Mouse (Mus musculus): Measurements from ENCODE around the gene Etv3. TPM values are rescaled to one million over a fixed set of nuclear protein-coding genes. Genes with fewer than 3 reads are reported as not detected.

Gene Etv3
- polyA plus RNA-seq, 1 experiment from 2014 or later: 16.9 TPM

DNA sequence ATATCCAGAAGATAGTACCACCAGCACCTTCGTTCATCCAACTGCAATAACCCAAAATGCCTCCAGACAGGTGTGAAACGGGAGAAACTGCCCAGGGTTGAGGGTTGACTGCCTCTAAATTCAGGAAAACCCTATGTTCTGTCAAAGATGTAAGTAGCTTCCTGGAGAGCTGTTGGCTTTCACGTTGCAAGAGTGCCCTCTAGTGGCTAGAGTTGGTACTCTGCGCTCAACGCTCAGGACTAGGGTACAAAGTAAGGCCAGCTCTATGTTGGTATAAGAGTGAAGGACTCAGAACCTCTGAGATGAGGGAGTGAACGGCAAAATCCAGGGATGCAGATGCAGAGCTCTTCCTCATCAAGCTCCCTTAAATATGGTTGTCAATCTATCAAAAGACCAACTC, 37.2 kb downstream of the Etv3 start:
- H3K4me1 ChIP-seq (replicated peaks; ENCODE audit: control insufficient read depth, insufficient read depth, low read length): peaks cover 6% of the 10 kb centered on the region
- no peaks in the 10 kb centered on the region for H3K27me3 ChIP-seq (ENCODE audit: control insufficient read depth, insufficient read depth, low read depth, low read length)
- ATAC-seq (ENCODE audit: low read depth): 0 out of 2 replicates have a peak, but pooled peaks have one; percentile 32
- H3K36me3 ChIP-seq (ENCODE audit: control insufficient read depth, insufficient read depth, low read length): no peaks in the 10 kb centered on the region
- 2% methylated on average over 6 of the region's 6 CpGs for WGBS
- H3K9ac ChIP-seq (ENCODE audit: low read length): no peak overlapping the region
- H3K9me3 ChIP-seq (ENCODE audit: control insufficient read depth, low read length): no peaks in the 10 kb centered on the region
- H3K27ac ChIP-seq (ENCODE audit: low read length): no peak overlapping the region
- H3K4me3 ChIP-seq (ENCODE audit: low read length): no peak overlapping the region
- no peak overlapping the region for H3K4me2 ChIP-seq (ENCODE audit: low read depth, low read length)

DNA sequence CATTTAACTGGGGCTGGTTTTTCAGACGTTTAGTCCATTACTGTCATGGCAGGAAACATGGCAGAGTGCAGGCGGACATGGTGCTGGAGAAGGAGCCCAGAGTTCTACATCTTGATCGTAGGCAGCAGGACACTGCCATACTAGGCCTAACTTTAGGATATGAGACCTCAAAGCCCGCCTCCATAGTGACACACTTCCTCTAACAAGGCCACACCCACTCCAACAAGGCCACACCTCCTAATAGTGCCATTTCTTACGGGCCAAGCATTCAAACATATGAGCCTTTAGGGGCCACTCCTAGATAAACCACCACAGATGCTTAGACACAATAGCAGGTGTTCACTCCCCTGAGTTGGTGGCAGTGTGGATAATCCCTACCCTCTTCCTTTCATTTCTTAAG, 38.3 kb downstream of the Etv3 start:
- Histone ChIP-seq H3K4me3 (ENCODE audit: low read length) (no peak overlapping the region), H3K4me2 (ENCODE audit: low read depth, low read length) (no peak overlapping the region), H3K9me3 (ENCODE audit: control insufficient read depth, low read length) (no peaks in the 10 kb centered on the region), H3K36me3 (ENCODE audit: control insufficient read depth, insufficient read depth, low read length) (no peaks in the 10 kb centered on the region), H3K9ac (ENCODE audit: low read length) (no peak overlapping the region), H3K27me3 (ENCODE audit: control insufficient read depth, insufficient read depth, low read depth, low read length) (no peaks in the 10 kb centered on the region), H3K27ac (ENCODE audit: low read length) (no peak overlapping the region), H3K4me1 (replicated peaks; ENCODE audit: control insufficient read depth, insufficient read depth, low read length) (peaks cover 6% of the 10 kb centered on the region)
- 72% methylated on average over 5 of the region's 5 CpGs for WGBS
- no peak for ATAC-seq (ENCODE audit: low read depth)

DNA sequence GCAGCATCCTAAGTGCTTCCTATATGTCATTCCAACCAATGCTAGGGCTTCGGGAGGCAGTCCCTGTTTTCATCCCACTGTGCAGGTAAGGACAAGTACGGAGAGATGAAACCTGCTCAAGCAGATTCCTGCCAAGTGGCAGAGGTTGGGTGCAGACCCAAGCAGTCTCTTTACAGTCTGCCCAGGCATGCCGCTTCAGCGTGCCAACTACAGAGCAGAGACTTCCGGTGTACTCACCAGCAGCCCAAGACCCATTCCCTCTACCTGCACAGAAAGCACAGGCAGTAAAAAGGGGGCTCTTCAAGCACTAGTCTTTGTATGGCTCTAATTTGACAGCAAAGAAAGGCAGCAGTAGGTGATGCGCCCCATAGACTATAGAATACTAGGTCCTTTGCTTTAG, 40.4 kb downstream of the Etv3 start:
- Histone ChIP-seq H3K4me1 (replicated peaks; ENCODE audit: control insufficient read depth, insufficient read depth, low read length) (peaks cover 6% of the 10 kb centered on the region), H3K36me3 (ENCODE audit: control insufficient read depth, insufficient read depth, low read length) (no peaks in the 10 kb centered on the region), H3K27ac (ENCODE audit: low read length) (no peak overlapping the region), H3K4me3 (ENCODE audit: low read length) (no peak overlapping the region), H3K27me3 (ENCODE audit: control insufficient read depth, insufficient read depth, low read depth, low read length) (no peaks in the 10 kb centered on the region), H3K9me3 (ENCODE audit: control insufficient read depth, low read length) (no peaks in the 10 kb centered on the region), H3K4me2 (ENCODE audit: low read depth, low read length) (0 out of 2 replicates have a peak overlapping the region, but pooled peaks have one; percentile 3), H3K9ac (ENCODE audit: low read length) (no peak overlapping the region)
- WGBS: 78% methylated on average over 6 of the region's 6 CpGs
- no peak for ATAC-seq (ENCODE audit: low read depth)

DNA sequence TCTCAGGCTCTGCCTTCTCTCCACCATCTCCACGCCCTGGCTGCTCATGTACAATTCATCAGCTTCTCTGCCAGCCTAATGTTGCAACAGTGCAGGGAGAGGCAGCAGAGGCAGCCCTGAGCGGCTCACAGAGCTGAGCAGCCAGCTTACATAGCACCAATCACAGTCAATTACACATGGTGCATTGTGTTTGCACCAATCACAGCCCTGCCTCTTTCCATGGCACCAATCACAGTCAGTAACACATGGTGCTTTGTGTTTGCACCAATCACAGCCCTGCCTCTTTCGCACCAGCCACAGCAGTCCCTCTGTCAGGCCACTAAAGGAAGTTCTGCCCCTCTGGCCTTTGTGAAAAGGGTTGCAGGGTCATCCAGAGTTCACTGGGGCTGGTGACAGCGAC, 40.9 kb downstream of the Etv3 start:
- no peak overlapping the region for H3K4me3 ChIP-seq (ENCODE audit: low read length)
- no peaks in the 10 kb centered on the region for H3K9me3 ChIP-seq (ENCODE audit: control insufficient read depth, low read length)
- no peak overlapping the region for H3K27ac ChIP-seq (ENCODE audit: low read length)
- H3K27me3 ChIP-seq (ENCODE audit: control insufficient read depth, insufficient read depth, low read depth, low read length): no peaks in the 10 kb centered on the region
- peaks cover 6% of the 10 kb centered on the region for H3K4me1 ChIP-seq (replicated peaks; ENCODE audit: control insufficient read depth, insufficient read depth, low read length)
- no peak overlapping the region for H3K9ac ChIP-seq (ENCODE audit: low read length)
- 7% methylated on average over 4 of the region's 4 CpGs for WGBS
- H3K36me3 ChIP-seq (ENCODE audit: control insufficient read depth, insufficient read depth, low read length): no peaks in the 10 kb centered on the region
- H3K4me2 ChIP-seq (ENCODE audit: low read depth, low read length): peak overlapping the region; percentile 35; the same call in 1 of the 2 replicates
- peak; percentile 97 for ATAC-seq (ENCODE audit: low read depth)

DNA sequence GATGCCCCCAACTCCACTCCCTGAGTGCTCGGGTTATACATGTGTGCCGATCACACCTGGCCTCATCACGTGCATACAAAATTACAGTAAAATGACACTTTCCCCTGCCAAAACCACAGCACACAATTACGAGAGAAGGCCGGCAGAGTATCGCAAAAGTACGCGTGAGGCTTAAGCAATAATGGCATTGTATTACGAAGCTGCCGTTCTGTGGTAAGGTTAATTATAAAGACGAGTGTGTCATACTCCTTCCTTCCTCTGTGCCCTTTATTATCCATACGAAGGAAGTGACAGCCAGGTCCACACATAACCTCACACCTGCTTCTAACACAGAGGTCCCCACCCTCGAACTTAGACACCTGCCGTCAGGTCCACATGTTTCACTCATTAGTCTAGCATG, 42.3 kb downstream of the Etv3 start:
- Histone ChIP-seq H3K9ac (ENCODE audit: low read length) (no peak overlapping the region), H3K9me3 (ENCODE audit: control insufficient read depth, low read length) (no peaks in the 10 kb centered on the region), H3K36me3 (ENCODE audit: control insufficient read depth, insufficient read depth, low read length) (no peaks in the 10 kb centered on the region), H3K27me3 (ENCODE audit: control insufficient read depth, insufficient read depth, low read depth, low read length) (no peaks in the 10 kb centered on the region), H3K27ac (ENCODE audit: low read length) (no peak overlapping the region), H3K4me3 (ENCODE audit: low read length) (no peak overlapping the region), H3K4me2 (ENCODE audit: low read depth, low read length) (no peak overlapping the region), H3K4me1 (replicated peaks; ENCODE audit: control insufficient read depth, insufficient read depth, low read length) (peaks cover 6% of the 10 kb centered on the region)
- no peak for ATAC-seq (ENCODE audit: low read depth)
- 88% methylated on average over 14 of the region's 14 CpGs for WGBS

DNA sequence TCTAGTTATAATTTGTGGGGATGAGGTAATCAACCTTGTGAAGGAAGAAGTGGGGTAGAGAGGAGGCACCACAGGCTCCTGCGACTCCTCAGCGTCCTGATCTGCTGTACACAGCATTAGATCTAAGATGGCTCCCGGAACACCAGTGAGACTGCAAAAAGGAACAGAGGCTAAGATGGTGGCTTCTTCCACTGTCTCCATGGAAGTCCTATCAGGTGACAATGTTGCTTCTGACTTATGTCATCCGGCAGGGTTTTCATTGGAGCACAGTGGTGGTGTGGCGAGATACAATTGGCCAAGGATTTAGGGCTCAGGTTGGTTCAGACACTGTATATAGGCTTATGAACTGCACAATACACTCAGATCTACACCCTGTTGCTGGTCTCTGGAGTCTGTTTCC, 43.5 kb downstream of the Etv3 start:
- H3K27me3 ChIP-seq (ENCODE audit: control insufficient read depth, insufficient read depth, low read depth, low read length): no peaks in the 10 kb centered on the region
- no peaks in the 10 kb centered on the region for H3K36me3 ChIP-seq (ENCODE audit: control insufficient read depth, insufficient read depth, low read length)
- no peaks in the 10 kb centered on the region for H3K9me3 ChIP-seq (ENCODE audit: control insufficient read depth, low read length)
- 93% methylated on average over 5 of the region's 5 CpGs for WGBS
- H3K27ac ChIP-seq (ENCODE audit: low read length): no peak overlapping the region
- H3K4me2 ChIP-seq (ENCODE audit: low read depth, low read length): no peak overlapping the region
- H3K4me1 ChIP-seq (replicated peaks; ENCODE audit: control insufficient read depth, insufficient read depth, low read length): peaks cover 6% of the 10 kb centered on the region
- no peak overlapping the region for H3K9ac ChIP-seq (ENCODE audit: low read length)
- no peak overlapping the region for H3K4me3 ChIP-seq (ENCODE audit: low read length)
- ATAC-seq (ENCODE audit: low read depth): no peak

DNA sequence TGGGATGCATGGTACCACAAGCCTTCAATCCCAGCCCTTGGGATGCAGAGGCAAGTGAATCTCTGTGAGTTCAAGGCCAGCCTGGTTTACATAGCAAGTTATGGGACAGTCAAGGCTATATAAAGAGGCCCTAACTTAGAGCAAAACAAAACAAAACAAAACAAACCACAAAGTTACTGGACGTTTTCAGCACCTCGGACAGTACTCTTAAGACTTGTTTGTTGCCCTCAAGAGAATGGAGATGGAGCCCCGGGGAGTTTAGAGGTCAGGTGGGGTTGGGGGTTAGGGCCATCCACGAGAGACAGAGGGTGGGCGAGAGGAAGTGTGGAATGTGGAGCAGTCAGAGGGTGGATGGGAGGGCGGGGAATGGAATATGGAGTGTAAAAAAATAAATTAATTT, 50.6 kb downstream of the Etv3 start:
- Histone ChIP-seq H3K36me3 (ENCODE audit: control insufficient read depth, insufficient read depth, low read length) (no peaks in the 10 kb centered on the region), H3K4me3 (ENCODE audit: low read length) (no peak overlapping the region), H3K4me1 (replicated peaks; ENCODE audit: control insufficient read depth, insufficient read depth, low read length) (no peaks in the 10 kb centered on the region), H3K27ac (ENCODE audit: low read length) (no peak overlapping the region), H3K9ac (ENCODE audit: low read length) (no peak overlapping the region), H3K27me3 (ENCODE audit: control insufficient read depth, insufficient read depth, low read depth, low read length) (no peaks in the 10 kb centered on the region), H3K9me3 (ENCODE audit: control insufficient read depth, low read length) (no peaks in the 10 kb centered on the region), H3K4me2 (ENCODE audit: low read depth, low read length) (no peak overlapping the region)
- no peak for ATAC-seq (ENCODE audit: low read depth)
- WGBS: 20% methylated on average over 6 of the region's 6 CpGs

DNA sequence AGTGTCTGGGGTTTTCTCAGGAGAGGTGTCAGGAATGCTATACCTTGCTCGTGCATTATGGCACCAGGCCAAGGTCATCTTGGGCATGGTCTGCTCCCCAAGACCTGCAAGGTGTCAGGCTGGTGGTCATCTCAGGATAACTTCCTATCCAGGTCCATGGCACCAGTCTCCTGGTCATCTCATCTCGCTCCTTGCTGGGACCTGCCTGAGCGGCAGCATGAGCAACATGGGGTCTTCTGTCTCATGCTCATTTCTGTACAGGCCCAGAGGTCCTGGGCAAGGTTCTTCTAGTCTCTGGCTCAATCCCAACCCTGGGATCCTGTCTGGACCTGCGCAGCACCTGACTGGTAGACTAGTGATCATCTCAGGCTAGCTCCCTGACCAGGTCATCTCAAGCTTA, 57.1 kb downstream of the Etv3 start:
- Histone ChIP-seq H3K36me3 (ENCODE audit: control insufficient read depth, insufficient read depth, low read length) (no peaks in the 10 kb centered on the region), H3K27ac (ENCODE audit: low read length) (no peak overlapping the region), H3K4me3 (ENCODE audit: low read length) (no peak overlapping the region), H3K9me3 (ENCODE audit: control insufficient read depth, low read length) (no peaks in the 10 kb centered on the region), H3K4me2 (ENCODE audit: low read depth, low read length) (no peak overlapping the region), H3K4me1 (replicated peaks; ENCODE audit: control insufficient read depth, insufficient read depth, low read length) (no peaks in the 10 kb centered on the region), H3K27me3 (ENCODE audit: control insufficient read depth, insufficient read depth, low read depth, low read length) (no peaks in the 10 kb centered on the region), H3K9ac (ENCODE audit: low read length) (no peak overlapping the region)
- 85% methylated on average over 4 of the region's 4 CpGs for WGBS
- no peak for ATAC-seq (ENCODE audit: low read depth)

Data from lung, embryonic 16.5 days (tissue).